Mouse (Mus musculus) ES-CJ7 (cell line): ENCODE data around the gene Rbm47.

ENCODE experiments used
- DNase-seq: peaks from one replicate; pipeline ENCODE4 v3.0.0; 2011; ENCODE audit warnings: low read depth, low spot score

Gene Rbm47

GRCm38 (mm10) chr5:66128948-66129347, 44.0 kb downstream of the Rbm47 start:
- no peak for DNase-seq

GRCm38 (mm10) chr5:66125418-66125817, 47.5 kb downstream of the Rbm47 start:
- no peak for DNase-seq

GRCm38 (mm10) chr5:66124931-66125330, 48.0 kb downstream of the Rbm47 start:
- no peak for DNase-seq

GRCm38 (mm10) chr5:66124089-66124400, 48.9 kb downstream of the Rbm47 start:
- DNase-seq = no peak

- no peak for DNase-seq
Measured at GRCm38 (mm10) chr5:66123295-66124088, 49.4 kb downstream of the Rbm47 start.

- no peak for DNase-seq
Measured at GRCm38 (mm10) chr5:66121255-66121654, 51.7 kb downstream of the Rbm47 start.

- no peak for DNase-seq
Measured at GRCm38 (mm10) chr5:66114751-66115150, 58.2 kb downstream of the Rbm47 start.

GRCm38 (mm10) chr5:66114208-66114607, 58.7 kb downstream of the Rbm47 start:
- no peak for DNase-seq

- DNase-seq = no peak
Measured at GRCm38 (mm10) chr5:66112059-66112458, 60.9 kb downstream of the Rbm47 start.

- no peak for DNase-seq
Measured at GRCm38 (mm10) chr5:66106372-66106771, 66.5 kb downstream of the Rbm47 start.

GRCm38 (mm10) chr5:66105946-66106345, 67.0 kb downstream of the Rbm47 start:
- no peak for DNase-seq

- DNase-seq = no peak
Measured at GRCm38 (mm10) chr5:66105366-66105765, 67.6 kb downstream of the Rbm47 start.

- no peak for DNase-seq
Measured at GRCm38 (mm10) chr5:66103386-66103785, 69.5 kb downstream of the Rbm47 start.

GRCm38 (mm10) chr5:66102821-66103220, 70.1 kb downstream of the Rbm47 start:
- no peak for DNase-seq

- DNase-seq = no peak
Measured at GRCm38 (mm10) chr5:66101577-66101976, 71.3 kb downstream of the Rbm47 start.

- DNase-seq = no peak
Measured at GRCm38 (mm10) chr5:66100322-66100721, 72.6 kb downstream of the Rbm47 start.

GRCm38 (mm10) chr5:66098094-66098871, 74.6 kb downstream of the Rbm47 start:
- DNase-seq = no peak

- DNase-seq = no peak
Measured at GRCm38 (mm10) chr5:66096081-66096480, 76.8 kb downstream of the Rbm47 start.

- DNase-seq = no peak
Measured at GRCm38 (mm10) chr5:66095166-66095565, 77.8 kb downstream of the Rbm47 start.

- DNase-seq = no peak
Measured at GRCm38 (mm10) chr5:66090037-66090436, 82.9 kb downstream of the Rbm47 start.

GRCm38 (mm10) chr5:66089600-66089999, 83.3 kb downstream of the Rbm47 start:
- no peak for DNase-seq

- no peak for DNase-seq
Measured at GRCm38 (mm10) chr5:66088902-66089295, 84.0 kb downstream of the Rbm47 start.

- no peak for DNase-seq
Measured at GRCm38 (mm10) chr5:66088247-66088901, 84.5 kb downstream of the Rbm47 start.
